Mouse (Mus musculus): ENCODE data around the gene Oxgr1. TPM values are rescaled to one million over a fixed set of nuclear protein-coding genes. Genes with fewer than 3 reads are reported as not detected.
"Not testable (repeated sequence)": the region's sequence is repeated elsewhere in the genome, so short reads cannot be mapped to it uniquely, and the experiment has no call there.

Gene Oxgr1
- total RNA-seq (2021), result not detected
- long read RNA-seq, experiment 1, result 0 reads
- long read RNA-seq, experiment 2, result 0 reads

DNA sequence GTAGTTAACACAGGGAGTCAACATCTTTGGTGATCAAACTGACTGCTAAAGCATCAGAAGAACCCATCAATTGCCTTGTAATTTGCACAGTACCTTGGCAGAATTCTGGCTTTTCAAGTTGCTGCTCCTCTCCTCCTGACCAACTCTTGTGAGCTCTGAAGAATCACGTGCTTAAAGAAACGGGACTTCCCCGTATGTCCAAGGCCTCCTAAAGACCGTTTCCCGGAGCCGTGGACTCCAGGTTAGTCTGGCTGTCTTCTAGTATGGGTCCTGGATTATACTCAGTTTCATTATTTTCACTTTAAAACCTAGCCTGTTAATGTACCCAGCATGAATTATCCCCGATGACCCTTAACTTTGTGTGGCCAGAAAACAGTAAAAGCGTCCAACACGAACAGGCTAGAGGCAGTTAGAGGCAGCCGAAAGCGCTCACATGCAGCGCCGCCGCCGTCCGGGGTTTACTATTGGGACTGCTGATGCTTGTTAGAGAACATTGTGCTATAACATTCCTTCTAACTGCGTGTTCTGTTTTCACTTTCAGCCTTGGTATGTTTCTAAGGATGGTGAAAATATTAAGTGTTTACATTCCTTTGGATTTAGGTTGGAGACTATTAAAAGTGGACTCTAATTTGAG is at the start of gene Oxgr1:
TSS of gene Oxgr1 (minus strand) at position 249 of the 634 bp plus-strand sequence.
- DNase-seq, result no peak

DNA sequence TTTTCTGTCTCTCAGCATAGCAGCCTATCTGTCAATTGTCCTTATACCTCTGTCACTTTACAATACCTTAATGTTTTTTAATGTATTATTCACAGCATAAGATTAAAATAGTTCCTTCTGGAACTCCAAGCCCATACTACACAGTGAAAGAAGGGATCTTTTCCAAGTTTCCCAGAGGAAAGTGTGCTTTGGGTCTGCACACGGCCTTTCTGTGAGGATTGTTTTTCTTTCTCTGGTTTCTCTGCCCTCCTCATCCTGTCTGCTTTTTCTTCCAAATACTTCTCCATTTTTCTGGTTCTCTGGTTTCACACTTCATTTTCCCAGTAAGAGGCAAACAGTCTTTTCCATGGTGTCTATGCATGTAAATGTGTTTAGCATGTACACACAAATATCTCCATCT is 48.2 kb upstream of the Oxgr1 start:
- no peak for DNase-seq

DNA sequence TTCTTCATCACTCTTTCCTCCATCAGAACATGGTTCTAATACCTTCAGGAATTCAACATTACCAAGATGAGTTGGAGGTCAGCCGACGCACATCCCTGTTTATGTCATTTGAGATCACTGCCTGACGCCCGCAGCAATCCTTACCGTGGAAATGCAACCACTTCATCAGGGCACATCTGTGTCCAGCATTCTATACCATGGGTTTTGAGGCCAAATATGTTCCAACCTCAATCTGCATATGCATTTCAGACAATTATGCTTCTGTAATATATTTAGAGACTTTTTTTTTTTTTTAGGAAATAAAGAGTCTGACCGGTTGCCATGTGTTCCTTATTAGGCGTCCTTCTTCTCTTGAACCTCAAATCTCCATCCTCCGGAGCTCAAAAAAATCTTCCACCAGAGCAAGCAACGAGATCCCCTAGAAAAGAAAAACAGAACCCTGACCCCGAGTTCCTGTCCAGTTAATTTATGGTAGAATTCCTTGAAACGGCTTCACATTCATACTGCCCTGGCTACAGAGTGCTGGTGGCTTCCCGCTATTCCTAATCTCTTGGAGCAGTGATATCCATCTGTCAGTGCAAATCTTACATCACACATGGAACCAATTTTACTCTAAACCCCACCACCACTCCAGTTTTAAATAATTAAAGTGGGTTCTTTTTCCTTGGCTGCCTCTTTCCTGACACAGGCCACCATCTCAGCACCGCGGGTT is 47.6 kb upstream of the Oxgr1 start:
- DNase-seq, result no peak

DNA sequence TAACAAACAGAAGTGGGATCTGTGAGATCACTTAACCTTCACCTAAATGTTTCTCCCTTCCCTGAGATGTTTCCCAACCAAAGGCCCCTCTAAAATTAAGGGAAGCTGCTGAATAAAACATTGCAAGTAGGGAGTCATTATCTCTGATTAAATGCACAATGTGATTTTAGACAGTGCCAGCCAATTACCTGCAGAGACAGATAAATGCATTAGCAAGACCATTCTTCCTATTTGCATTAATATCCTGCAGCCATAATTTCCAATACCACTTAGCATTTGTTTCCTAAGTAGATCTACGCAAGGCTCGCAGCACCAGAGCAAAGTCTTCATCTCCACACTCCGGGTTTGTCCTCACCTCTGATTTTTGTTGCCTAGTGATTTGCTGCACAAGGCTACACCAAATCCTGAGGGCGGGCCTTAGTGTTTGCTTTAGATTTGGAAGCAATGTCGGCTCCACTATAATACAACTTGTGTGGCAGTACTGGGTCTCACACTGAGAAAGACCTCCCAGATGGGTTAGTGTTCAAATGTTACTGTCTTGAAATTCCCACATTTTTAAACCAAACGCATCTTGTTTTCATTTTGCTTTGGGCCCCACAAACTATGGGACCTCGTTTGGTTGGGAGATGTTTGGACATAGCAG is 46.9 kb upstream of the Oxgr1 start:
- DNase-seq, result no peak

DNA sequence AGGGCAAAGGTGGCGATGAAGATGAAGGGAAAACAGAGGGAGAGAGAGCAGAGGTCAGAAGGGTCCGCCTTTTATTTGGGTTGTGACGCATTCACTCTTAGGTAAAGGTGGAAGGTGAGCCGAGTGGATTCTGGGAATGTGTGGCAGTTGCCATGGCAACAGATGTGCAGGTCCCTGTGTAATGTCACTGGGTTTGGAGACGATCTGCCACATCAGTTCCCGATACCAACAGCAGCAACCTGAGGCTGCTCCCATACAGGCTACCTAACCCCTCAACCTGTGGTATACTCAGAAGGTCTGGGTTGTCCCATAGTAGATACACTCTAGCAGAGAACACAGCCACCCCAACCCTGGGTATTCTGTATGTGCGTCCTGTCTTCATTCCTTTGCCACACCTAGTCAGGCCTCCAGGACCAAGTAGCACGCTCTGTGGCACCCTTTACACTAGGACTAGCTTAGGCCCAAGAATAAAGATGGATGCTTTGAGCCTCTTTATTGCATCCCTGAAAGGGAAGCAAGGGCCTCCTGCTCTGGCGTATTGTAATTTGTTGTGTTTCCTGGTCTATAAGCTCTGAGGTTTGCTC is 41.9 kb upstream of the Oxgr1 start:
- no peak for DNase-seq

DNA sequence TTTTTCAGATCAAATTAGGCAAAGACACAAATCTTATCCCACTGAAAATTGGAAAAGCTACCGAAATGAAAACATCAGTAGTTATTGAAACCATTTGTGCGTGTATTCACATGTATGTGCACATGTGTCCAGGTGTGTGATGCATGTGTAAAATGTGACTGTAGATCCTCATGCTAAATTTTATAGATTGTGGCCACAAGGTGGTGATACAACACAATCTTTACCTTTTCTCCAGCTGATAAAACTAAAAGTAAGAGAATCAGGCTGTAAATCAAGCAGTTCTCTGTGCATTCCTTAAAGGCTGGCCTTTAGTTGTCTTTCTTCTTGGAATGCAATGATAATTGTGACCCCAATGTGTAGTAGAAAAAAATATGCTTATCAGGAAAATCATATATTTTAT is 34.0 kb upstream of the Oxgr1 start:
- peak; percentile 22 to 44 for DNase-seq

DNA sequence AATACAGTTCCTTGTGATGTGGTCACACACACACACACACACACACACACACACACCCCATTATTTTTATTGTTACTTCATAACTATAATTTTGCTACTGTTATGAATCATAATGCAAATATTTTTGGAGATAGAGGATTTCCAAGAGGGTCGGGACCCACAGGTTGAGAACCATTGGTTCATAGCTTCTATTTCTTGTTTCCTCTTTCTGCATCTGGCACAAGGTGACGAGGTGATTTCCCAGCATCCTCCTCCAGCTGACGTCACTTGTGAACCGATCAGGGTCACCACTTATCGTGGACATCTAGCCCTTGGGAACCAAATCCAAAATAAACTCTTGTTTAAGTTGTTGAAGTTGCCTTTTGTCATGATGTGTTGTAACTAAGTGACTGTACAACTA is 33.5 kb upstream of the Oxgr1 start:
- DNase-seq, result no peak

DNA sequence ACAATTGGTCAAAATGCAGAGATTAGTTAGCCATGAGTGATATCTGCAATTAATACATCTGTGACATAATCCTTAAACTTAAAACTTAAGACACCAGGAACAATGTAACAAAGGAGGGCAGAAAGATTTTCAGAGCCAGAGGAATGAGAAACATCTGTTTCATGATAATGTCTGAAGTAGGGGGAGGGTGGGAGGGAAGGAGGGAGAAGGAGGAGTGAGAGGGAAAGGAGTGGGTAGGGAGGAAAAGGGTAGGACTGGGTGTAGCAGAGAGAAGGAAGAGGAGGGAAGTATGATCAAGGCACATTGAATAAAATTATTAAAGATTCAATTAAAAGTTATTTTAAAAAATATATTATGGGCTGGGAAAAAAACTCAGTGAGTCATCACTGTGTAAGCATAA is 32.0 kb upstream of the Oxgr1 start:
- no peak for DNase-seq

DNA sequence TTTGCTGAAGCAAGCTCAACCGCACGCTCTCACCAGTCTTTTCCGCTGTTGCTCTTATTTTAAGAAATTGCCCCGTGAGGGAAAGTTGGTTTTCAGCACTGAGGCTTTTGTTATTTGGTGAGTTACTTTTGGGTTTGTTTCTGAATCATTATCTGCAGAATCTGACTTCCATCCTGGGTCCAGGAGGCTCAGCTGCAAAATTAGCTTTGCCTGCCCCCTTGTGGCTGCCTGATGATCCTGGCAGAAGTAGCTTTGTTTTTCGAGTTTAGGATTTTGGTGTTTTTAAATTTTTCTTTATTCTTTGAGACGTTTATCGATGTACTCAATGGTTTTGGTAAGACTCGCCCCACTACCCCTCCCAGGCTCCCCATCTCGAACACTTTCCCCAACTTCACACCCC is 18.9 kb upstream of the Oxgr1 start:
- DNase-seq, result peak in 1 of 2 experiments; percentile 36

DNA sequence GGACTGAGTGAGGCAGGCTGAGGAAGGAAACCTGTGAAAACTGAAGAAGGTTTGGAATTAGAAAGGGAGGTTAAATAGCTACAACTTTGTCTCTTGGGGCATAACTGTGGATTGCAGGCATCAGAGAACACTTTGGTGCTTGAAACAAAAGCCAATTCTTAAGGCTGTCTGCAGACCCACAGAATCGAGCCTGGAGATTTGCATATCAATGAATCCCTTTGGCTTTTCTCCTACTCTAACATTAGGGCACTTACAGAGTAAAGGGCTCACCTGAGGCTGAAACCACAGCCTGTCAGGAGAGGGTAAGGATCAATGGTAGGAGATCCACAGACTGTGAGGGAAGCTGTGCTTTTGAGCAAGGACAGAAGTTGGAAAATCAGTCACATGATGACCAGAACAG is 8.8 kb downstream of the Oxgr1 start:
- no peak for DNase-seq

DNA sequence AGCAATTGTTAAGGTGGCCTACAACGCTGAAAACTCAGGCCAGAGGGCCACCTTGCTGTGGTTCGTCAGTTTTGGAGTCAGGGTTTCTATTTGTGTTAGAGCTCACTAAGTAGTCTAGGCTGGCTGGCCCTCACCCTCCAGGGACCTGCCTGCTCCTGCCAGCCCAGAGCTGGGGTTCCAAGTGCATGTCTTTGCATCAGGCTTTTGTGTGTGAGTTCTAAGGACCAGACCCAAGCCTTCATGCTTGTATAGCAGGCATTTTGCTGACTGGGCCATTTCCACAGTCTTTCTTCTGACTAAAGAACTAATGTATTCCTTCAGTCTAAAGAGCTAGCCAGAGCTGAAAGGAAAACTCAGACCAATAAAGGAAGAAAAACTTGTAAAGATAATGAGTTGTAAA is 22.3 kb downstream of the Oxgr1 start:
- no peak for DNase-seq

DNA sequence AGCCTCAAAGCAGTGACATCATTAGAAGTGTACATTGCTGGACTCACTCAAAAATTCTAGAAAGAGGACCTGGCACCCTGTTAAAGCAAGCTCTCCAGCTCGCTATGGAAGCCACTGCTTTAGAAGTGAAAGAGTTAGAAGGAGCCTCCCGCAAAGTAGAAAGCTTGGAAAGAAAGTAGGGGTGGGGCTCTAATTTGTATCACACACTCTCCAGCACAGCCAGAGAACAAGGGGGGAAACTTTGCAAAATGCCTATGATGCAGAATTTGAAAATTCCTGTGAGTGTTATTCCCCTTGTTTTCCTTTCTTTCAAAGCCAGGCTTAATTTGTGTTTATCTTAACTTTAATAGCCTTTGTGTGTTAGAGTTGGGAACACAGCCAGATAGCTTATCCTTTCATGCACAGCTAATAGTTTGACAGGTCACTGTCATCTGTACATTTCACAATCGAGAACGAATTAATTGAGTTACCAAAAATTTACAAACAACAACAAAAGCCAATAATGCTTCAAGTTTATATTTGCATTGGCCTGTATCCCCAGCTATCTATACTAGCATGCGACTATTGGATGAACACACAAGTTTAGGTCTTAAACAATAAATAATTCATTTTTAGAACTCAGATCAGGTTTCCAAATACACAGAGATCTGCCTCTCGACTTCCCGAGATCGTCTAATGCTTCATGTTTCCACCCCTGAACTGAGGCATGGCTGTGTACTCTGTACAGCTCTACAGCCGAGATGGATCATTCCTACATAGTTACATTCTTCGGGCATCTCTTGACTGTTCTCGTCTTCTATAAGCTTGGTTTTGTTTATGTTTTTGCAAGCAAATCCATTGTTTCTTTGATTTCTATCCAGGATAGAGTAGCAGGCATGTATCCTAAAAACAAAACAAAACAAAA is 32.0 kb downstream of the Oxgr1 start:
- DNase-seq, result no peak

DNA sequence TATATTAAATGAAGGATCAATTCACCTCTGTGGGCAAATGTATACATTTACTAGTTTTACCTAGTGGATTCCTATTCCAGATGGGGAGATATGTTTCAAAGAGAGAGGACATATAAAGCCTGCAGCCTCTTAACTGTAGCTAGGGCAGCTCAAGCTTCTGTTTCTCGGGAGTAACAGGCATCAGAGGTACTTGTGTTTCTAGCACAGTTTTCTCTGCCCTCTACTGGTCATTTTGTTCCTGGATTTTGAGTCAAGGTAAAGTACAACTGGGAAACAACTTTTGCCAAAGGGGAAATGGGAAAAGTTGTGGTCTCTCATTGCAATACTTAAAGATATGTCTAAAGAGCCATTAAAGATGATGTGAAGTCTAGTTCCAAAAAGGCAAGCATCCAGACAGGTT is 37.1 kb downstream of the Oxgr1 start:
- no peak for DNase-seq

DNA sequence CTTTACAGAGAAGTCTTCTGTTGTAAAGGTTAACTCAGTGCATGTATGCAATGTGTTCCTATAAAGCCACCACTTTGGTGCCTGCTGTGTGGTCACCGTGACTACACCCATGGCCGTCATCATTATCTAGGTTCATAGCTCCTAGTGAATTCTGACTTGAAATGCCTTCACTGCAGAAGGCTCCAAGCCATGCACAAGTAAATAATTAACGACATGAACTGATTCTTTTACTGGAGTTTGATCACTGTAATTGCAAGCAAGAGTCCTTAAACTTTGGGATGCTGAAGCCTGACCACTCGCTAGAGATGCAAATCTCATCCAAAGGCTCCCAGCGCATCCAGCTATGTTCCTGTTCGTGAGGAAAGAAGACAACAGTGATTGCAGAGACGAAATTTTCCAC is 38.6 kb downstream of the Oxgr1 start:
- DNase-seq, result no peak

DNA sequence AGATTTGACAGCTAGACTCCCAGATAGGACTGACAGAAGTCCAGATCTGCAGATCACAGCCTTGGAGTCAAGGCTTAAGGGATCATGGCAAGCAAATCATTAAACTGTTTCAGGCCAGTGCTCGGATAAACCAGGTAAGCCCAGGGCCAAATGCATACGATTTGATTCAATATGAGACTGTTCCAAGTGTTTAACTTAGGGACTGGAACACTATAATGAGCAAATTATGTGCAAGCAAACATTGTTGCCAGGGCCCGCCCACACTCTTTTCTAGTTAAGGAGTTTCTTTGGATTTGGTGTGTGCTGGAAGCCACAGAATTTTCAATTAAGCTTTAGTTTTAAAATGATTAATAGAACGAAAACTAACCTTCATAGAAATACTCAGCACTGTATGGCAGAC is 39.6 kb downstream of the Oxgr1 start:
- no peak for DNase-seq

DNA sequence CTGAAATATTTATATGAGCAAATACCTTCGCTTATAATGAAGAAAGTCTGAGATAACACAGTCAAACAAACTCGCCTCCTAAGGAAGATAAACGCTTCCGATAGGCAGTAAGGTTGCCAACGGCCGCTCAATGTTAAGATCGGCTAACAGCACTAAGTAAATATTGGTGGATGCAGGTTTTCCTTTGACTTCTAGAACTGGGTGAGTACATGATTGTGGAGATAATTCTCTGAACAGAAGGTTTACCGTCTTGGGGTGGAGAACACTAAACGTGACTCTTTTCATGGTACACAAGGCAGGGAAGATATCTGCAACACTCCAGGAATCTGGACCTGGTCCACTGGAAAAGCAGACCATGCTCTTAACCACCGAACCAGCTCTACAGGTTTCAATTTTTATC is 52.6 kb downstream of the Oxgr1 start:
- no peak for DNase-seq

DNA sequence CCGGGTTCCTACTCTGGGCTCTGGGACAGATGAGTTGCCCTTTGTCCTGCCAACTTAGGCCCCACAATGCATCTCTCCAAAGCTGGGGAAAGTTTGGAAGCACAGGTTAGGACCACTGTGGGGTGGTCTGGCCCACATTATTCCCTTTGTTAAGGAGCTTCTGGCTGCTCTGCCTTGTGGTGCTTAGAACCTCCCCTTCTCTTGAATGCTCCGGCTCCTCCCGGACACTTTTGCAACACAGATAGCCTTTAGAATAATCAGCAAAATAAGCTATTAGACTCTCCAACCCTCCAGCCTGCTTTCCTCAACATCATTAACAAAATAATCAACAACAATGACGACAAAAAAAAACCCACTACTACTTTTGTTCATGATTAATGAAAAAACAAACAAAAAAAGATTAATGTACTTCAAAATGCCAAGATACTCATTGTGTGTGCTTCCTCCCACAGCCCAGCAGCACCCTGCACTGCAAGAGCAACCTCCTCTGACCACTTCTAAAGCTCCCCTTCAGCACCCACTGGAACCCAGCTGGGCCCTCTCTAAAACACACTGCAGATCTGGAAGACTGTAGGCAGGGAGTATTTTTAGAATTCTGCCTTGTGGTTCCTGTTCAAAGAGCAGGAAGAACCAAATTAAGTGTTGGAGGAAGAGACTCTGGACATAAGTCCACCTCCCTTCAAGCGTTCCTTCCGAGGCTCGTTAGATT is 53.1 kb downstream of the Oxgr1 start:
- DNase-seq, result no peak

DNA sequence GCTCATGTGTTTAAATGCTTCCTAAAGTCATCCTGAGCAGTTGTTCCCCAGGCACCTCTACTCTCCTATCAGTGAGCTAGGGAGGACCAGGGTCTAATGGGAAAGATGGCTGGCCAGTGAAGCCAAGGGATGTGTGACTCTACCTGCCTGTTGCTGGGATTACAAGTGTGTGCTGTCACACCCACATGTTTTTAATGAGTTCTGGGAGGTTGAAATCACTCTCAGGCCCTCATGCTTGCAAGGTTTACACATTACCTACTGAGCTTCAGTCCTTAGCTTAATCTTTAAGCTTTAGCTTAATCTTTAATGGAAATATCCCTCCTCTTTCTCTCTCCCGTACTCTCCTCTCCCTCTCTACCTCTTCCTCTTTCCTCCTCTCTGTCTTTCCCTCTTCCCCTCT is 55.0 kb downstream of the Oxgr1 start:
- no peak for DNase-seq

DNA sequence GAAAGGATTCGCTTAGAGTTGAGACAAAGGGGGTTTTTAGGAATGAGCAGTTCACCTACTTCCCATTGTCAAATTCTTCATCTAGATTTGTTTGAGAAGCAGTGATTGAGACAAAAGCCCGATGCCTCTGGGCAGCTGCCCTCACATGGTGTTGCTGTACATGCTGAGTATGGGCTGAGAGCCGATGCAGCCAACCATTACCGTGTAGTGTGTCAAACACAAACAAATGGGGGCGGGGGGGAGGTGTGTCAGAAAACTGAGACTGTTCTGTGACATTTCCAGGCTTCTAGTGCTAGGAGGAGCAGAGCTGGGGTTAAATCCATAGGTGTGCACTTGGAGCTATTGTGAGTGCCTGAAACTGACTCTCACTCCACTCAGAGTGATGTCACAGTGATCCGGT is 55.5 kb downstream of the Oxgr1 start:
- no peak for DNase-seq

DNA sequence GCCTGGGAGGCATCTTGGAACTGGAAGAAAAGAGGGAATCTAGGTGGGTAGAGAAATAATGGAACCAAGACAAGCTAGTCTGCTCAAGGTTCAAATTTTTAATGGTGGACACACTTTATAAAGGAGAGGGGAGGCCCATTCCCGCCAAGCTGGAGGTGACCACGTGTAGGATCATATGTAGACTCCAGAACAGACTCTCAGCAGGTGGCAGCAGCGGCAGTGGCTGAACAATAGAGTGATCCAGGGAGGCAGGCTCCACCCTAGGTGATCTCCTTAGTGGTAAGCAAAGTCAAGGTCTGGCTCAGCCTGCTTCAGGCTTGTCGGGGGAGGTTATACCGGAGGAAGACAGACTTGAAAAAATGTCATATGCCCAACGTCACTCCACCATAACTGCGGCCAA is 55.9 kb downstream of the Oxgr1 start:
- DNase-seq, result not testable (repeated sequence)

DNA sequence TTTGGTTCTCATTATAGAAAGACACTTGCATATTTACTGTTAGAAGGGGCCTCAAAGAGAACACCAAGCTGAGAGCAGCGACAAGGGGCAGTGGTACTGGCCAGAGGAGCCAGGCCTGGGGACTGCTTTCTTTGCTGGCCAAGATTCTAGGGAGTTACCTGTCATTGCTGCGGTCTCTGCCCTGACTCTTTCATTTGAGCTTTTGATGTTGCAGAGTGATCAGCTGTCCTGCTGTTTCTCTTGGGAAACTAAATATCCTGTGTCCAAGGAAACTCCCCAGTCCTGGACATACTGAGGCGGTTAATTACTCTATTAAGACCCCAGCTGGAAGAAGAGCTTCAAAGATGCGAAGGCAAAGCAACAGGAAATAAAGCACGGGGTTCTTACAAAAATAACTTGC is 60.9 kb downstream of the Oxgr1 start:
- no peak for DNase-seq

Data from heart, adult 18-20 months (tissue).